Mouse (Mus musculus) midbrain, embryonic 16.5 days (tissue): Measurements from ENCODE around the gene Nuak2. TPM values are rescaled to one million over a fixed set of nuclear protein-coding genes. Genes with fewer than 3 reads are reported as not detected.

ENCODE experiments used
- ATAC-seq: fragments of 200-750 bp; cut with Nextera tagmentation; 2 replicates; pipeline ENCODE4 v1.8.0; 2017; ENCODE audit warnings: moderate TSS enrichment
- H3K27ac ChIP-seq: fragments of 300-500 bp; sonication (generic); 2 replicates; pipeline ENCODE4 v1.5.1; 2014; ENCODE audit warnings: mild to moderate bottlenecking, low read length, mixed read lengths
- H3K27me3 ChIP-seq: fragments of 300-500 bp; sonication (generic); 2 replicates; pipeline ENCODE4 v1.6.1; 2014; ENCODE audit warnings: low read depth, low read length, mixed read lengths; ENCODE audit not compliant: control insufficient read depth, insufficient read depth
- H3K36me3 ChIP-seq: fragments of 300-500 bp; sonication (generic); 2 replicates; pipeline ENCODE4 v1.6.1; 2014; ENCODE audit warnings: mild to moderate bottlenecking, low read length, moderate library complexity, mixed read lengths; ENCODE audit not compliant: control insufficient read depth, insufficient read depth
- H3K4me1 ChIP-seq: fragments of 300-500 bp; sonication (generic); 2 replicates; pipeline ENCODE4 v1.6.1; 2014; ENCODE audit warnings: mild to moderate bottlenecking, low read length, mixed read lengths; ENCODE audit not compliant: control insufficient read depth, insufficient read depth
- H3K4me2 ChIP-seq: fragments of 300-500 bp; sonication (generic); 2 replicates; pipeline ENCODE4 v1.6.1; 2014; ENCODE audit warnings: mild to moderate bottlenecking, low read length, mixed read lengths
- H3K4me3 ChIP-seq: fragments of 300-500 bp; sonication (generic); 2 replicates; pipeline ENCODE4 v1.5.1; 2014; ENCODE audit warnings: low read depth, mild to moderate bottlenecking, low read length, moderate library complexity, mixed read lengths
- H3K9ac ChIP-seq: fragments of 300-500 bp; sonication (generic); 2 replicates; pipeline ENCODE4 v1.6.1; 2014; ENCODE audit warnings: low read depth, low read length, mixed read lengths
- H3K9me3 ChIP-seq: fragments of 300-500 bp; sonication (generic); replicated peaks from 2 replicates; pipeline ENCODE4 v1.6.1; 2014; ENCODE audit warnings: mild to moderate bottlenecking, low read length, mixed read lengths; ENCODE audit not compliant: control insufficient read depth, poor library complexity, severe bottlenecking
- WGBS: fragments of 180-500 bp; shearing (Covaris S2); extraction: QIAGEN DNeasy Blood & Tissue Kit; methylation state at CpG from one replicate; pipeline ENCODE4 v1.1.7; 2014; 5-methylcytosine and 5-hydroxymethylcytosine counted together
- polyA plus RNA-seq: library from polyadenylated mRNA; unstranded; fragments of >200 nt; fragmentation: Nextera tagmentation; extraction: Ambion mirVana; gene quantifications from 2 replicates; pipeline ENCODE4 v1.2.1, GENCODE M21; 2015

The Nuak2 gene
- polyA plus RNA-seq, 1 experiment from 2014 or later, result 19.8 TPM

- H3K36me3 ChIP-seq, result peaks cover 16% of the 10 kb centered on the region
- WGBS, result 86% methylated on average over 3 of the region's 3 CpGs
- no peak overlapping the region for H3K4me2 ChIP-seq
- ATAC-seq, result no peak
- no peak overlapping the region for H3K9ac ChIP-seq
- no peak overlapping the region for H3K27ac ChIP-seq
- H3K9me3 ChIP-seq, result no peaks in the 10 kb centered on the region
- no peak overlapping the region for H3K4me3 ChIP-seq
- H3K27me3 ChIP-seq, result no peaks in the 10 kb centered on the region
- H3K4me1 ChIP-seq, result peaks cover 2% of the 10 kb centered on the region; the same call in 1 of the 2 replicates
Observed at GRCm38 (mm10) chr1:132364388-132364787, 48.5 kb downstream of the Nuak2 start.

GRCm38 (mm10) chr1:132364896-132365557, 49.1 kb downstream of the Nuak2 start:
- WGBS, result 91% methylated on average over 7 of the region's 7 CpGs
- no peaks in the 10 kb centered on the region for H3K9me3 ChIP-seq
- ATAC-seq, result no peak

GRCm38 (mm10) chr1:132365645-132366044, 49.7 kb downstream of the Nuak2 start:
- H3K9ac ChIP-seq, result no peak overlapping the region
- H3K27ac ChIP-seq, result no peak overlapping the region
- 57% methylated on average over 4 of the region's 4 CpGs for WGBS
- H3K36me3 ChIP-seq, result peaks cover 4% of the 10 kb centered on the region
- no peak overlapping the region for H3K4me3 ChIP-seq
- no peaks in the 10 kb centered on the region for H3K27me3 ChIP-seq
- no peaks in the 10 kb centered on the region for H3K9me3 ChIP-seq
- no peak for ATAC-seq
- no peak overlapping the region for H3K4me2 ChIP-seq
- peaks cover 2% of the 10 kb centered on the region; the same call in 1 of the 2 replicates for H3K4me1 ChIP-seq

More at GRCm38 (mm10) chr1:132364896-132365557, 49.1 kb downstream of the Nuak2 start:
- no peak overlapping the region for H3K4me2 ChIP-seq
- H3K27ac ChIP-seq, result no peak overlapping the region
- H3K4me1 ChIP-seq, result peaks cover 2% of the 10 kb centered on the region; the same call in 1 of the 2 replicates
- H3K4me3 ChIP-seq, result no peak overlapping the region
- no peaks in the 10 kb centered on the region for H3K27me3 ChIP-seq
- H3K36me3 ChIP-seq, result peaks cover 11% of the 10 kb centered on the region
- no peak overlapping the region for H3K9ac ChIP-seq

GRCm38 (mm10) chr1:132366235-132366634, 50.3 kb downstream of the Nuak2 start:
- H3K4me2 ChIP-seq, result no peak overlapping the region
- no peak overlapping the region for H3K27ac ChIP-seq
- no peaks in the 10 kb centered on the region; the same call in 1 of the 2 replicates for H3K36me3 ChIP-seq
- no peaks in the 10 kb centered on the region for H3K27me3 ChIP-seq
- H3K9me3 ChIP-seq, result no peaks in the 10 kb centered on the region
- WGBS, result 59% methylated on average over 8 of the region's 8 CpGs
- H3K4me3 ChIP-seq, result no peak overlapping the region
- H3K9ac ChIP-seq, result no peak overlapping the region
- ATAC-seq, result no peak
- peaks cover 4% of the 10 kb centered on the region for H3K4me1 ChIP-seq

GRCm38 (mm10) chr1:132366937-132367336, 51.0 kb downstream of the Nuak2 start:
- Histone ChIP-seq H3K4me2 (no peak overlapping the region), H3K4me1 (peaks cover 11% of the 10 kb centered on the region), H3K9ac (no peak overlapping the region), H3K4me3 (no peak overlapping the region), H3K27ac (no peak overlapping the region), H3K27me3 (no peaks in the 10 kb centered on the region), H3K9me3 (no peaks in the 10 kb centered on the region), H3K36me3 (no peaks in the 10 kb centered on the region)
- WGBS, result 55% methylated on average over 6 of the region's 6 CpGs
- no peak for ATAC-seq

GRCm38 (mm10) chr1:132367692-132368506, 52.0 kb downstream of the Nuak2 start:
- WGBS, result 24% methylated on average over 6 of the region's 7 CpGs
- H3K36me3 ChIP-seq, result no peaks in the 10 kb centered on the region
- no peaks in the 10 kb centered on the region for H3K27me3 ChIP-seq
- no peak overlapping the region for H3K4me2 ChIP-seq
- H3K9ac ChIP-seq, result no peak overlapping the region; the same call in 1 of the 2 replicates
- ATAC-seq, result peak; percentile 84
- H3K4me3 ChIP-seq, result no peak overlapping the region
- peaks cover 21% of the 10 kb centered on the region for H3K4me1 ChIP-seq
- no peak overlapping the region for H3K27ac ChIP-seq
- H3K9me3 ChIP-seq, result no peaks in the 10 kb centered on the region

GRCm38 (mm10) chr1:132370681-132371173, 54.8 kb downstream of the Nuak2 start:
- Histone ChIP-seq H3K27ac (no peak overlapping the region), H3K9me3 (no peaks in the 10 kb centered on the region), H3K36me3 (no peaks in the 10 kb centered on the region), H3K4me2 (no peak overlapping the region), H3K9ac (no peak overlapping the region), H3K4me3 (no peak overlapping the region), H3K4me1 (peaks cover 45% of the 10 kb centered on the region), H3K27me3 (no peaks in the 10 kb centered on the region)
- ATAC-seq, result no peak
- WGBS, result 82% methylated on average over 9 of the region's 9 CpGs

- no peak for ATAC-seq
- Histone ChIP-seq H3K4me2 (no peak overlapping the region), H3K36me3 (no peaks in the 10 kb centered on the region), H3K27me3 (no peaks in the 10 kb centered on the region), H3K4me1 (peaks cover 46% of the 10 kb centered on the region), H3K4me3 (no peak overlapping the region), H3K9ac (peak overlapping the region; percentile 24), H3K9me3 (no peaks in the 10 kb centered on the region), H3K27ac (peak overlapping the region; percentile 65; the same call in 1 of the 2 replicates)
- WGBS, result 45% methylated on average over 8 of the region's 8 CpGs
Observed at GRCm38 (mm10) chr1:132371298-132372081, 55.6 kb downstream of the Nuak2 start.
